Mouse (Mus musculus) frontal cortex, adult 2 months (tissue): ENCODE results near the gene Zbtb16. TPM values are rescaled to one million over a fixed set of nuclear protein-coding genes. Genes with fewer than 3 reads are reported as not detected.

Source experiments
- DNase-seq, 2 experiments: peaks; one replicate each; pipeline ENCODE4 v3.0.0; 2022; ENCODE audit warnings: low spot score in 1 of 2; ENCODE audit errors: extremely low spot score in 1 of 2
- polyA plus RNA-seq: library from polyadenylated mRNA; depleted of rRNA; stranded (reverse); fragments of >200 nt; gene quantifications from 2 replicates; pipeline ENCODE4 v1.2.3, GENCODE M21; 2012; rRNA removed

The Zbtb16 gene
- polyA plus RNA-seq, 1 experiment: 16.1 TPM

- peak in 1 of 2 experiments; percentile 4 for DNase-seq
Observed at GRCm38 (mm10) chr9:48618111-48618510, 217.9 kb downstream of the Zbtb16 start.

DNA sequence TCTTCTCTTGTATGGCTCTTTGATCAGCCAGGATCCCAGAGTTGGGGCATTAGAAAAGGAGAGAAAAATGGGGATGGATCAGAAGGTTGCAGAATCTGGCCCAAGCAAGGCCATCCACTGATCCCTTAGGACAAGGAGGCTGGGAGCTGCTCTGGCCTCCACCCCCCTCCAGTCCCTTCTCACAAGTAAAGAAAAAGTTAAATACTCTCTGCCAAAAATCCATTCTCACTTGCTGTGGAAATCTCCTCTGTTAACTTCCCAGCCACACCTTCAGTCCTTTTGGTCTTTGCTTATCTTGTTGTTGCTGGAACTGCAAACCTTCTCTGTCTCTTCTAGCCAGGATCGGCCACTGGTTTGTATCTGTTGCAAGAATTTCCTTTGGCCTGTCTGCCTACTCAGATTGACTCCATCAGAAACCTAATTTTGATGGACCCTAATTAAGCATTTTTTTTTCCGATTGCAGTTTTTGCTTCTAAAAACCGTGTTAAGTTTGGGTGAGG is 218.5 kb downstream of the Zbtb16 start:
- DNase-seq: no peak

GRCm38 (mm10) chr9:48613221-48613620 is 222.8 kb downstream of the Zbtb16 start:
- DNase-seq: no peak

- DNase-seq: no peak
Observed at GRCm38 (mm10) chr9:48612542-48612941, 223.5 kb downstream of the Zbtb16 start.

- DNase-seq: no peak
Observed at GRCm38 (mm10) chr9:48611032-48611431, 225.0 kb downstream of the Zbtb16 start.

DNA sequence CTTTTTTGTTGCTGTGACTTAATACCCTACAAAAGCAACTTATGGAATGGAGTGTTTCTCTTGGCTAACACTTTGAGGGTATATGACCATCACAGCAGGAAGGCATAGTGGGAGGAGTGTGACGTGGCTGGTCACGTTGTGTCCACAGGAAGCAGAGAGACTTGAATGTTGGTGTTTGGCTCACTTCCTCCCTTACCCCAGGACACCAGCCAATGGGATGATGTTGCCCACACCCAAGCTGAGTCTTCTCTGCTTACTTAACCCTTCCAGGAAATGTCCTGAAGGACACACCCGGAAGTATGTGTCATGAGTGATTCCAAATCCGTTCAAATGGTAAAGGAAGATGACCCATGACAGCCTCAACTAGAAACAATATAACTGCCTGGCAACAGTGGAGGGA is 226.3 kb downstream of the Zbtb16 start:
- no peak for DNase-seq

GRCm38 (mm10) chr9:48607417-48607816 is 228.6 kb downstream of the Zbtb16 start:
- DNase-seq: no peak

DNA sequence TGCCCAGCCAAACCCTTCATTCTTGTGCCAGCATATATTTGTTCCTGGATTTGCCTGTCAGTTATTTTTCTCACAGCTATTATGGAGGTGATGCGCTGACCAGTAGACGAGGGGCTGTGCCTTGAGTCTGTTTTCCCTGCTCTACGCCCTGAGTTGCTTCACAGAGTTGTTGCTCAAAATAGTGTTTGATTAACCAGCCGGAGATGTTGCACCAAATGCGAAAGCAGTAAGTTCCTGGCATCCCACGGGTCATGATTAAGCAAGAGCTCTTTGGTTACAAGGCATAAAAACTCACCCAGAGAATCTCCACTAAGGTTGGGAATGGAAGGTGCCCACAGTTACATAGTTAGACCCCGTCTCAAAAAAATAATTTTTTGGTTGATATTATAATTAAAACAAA is 229.9 kb downstream of the Zbtb16 start:
- DNase-seq: no peak

GRCm38 (mm10) chr9:48605697-48606096 is 230.3 kb downstream of the Zbtb16 start:
- DNase-seq: no peak

DNA sequence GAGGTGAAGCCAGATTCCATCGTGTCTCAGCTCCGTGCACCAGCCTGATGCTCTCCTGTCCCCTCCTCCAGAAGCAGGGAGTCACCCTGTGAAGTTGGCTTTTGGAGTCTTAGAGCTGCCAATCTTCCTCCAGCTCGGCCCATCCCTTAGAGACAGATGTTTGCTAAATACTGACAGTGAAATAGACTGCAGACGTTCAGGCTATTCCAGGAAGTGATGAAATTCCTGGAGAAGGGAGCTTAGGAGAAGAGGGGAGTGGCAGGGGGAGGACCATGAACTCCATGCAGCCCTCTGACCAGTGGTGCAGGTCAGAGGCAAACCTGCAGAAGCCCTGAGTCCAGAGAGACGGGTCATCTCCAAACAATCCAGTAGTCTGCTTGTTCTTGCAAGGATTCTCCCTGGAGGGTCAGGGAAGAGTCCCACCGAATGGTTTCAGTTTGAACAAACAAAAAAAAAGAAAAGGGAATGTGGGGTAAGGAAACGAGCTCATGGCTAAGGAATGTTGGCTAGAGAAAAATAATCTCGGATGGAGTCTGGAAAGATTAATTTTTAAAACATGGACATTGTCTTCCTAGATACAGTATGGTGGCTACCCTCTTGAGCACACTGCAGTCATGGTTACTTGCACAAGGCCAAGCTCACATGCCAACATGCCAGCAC is 231.0 kb downstream of the Zbtb16 start, which contains the start of gene Nnmt:
TSS of gene Nnmt (minus strand) at position 215 of the 660 bp plus-strand sequence.
- no peak for DNase-seq

Other genes with a start within 250 kb of the Zbtb16 start
- gene Nnmt, start 231.1 kb downstream of the Zbtb16 start, polyA plus RNA-seq: 0.57 and 1.1 TPM in 2 replicates
- 11.9 and 12.1 TPM in 2 replicates for gene Htr3a, start 74.9 kb upstream of the Zbtb16 start, polyA plus RNA-seq
- gene Htr3b, start 128.8 kb upstream of the Zbtb16 start, polyA plus RNA-seq: not detected in 2 replicates
- gene Usp28, start 149.2 kb upstream of the Zbtb16 start, polyA plus RNA-seq: 57.3 and 58.7 TPM in 2 replicates
- gene Zw10, start 219.4 kb upstream of the Zbtb16 start, polyA plus RNA-seq: 22.1 and 24.0 TPM in 2 replicates
- gene Tmprss5, start 245.0 kb upstream of the Zbtb16 start, polyA plus RNA-seq: 6.0 and 6.9 TPM in 2 replicates